Mouse (Mus musculus) liver, embryonic 12.5 days (tissue): ENCODE results near the gene Nup107. TPM values are rescaled to one million over a fixed set of nuclear protein-coding genes. Genes with fewer than 3 reads are reported as not detected.
A peak's percentile ranks its signal among the peaks of the same experiment; 100 is the strongest.
"Not testable (repeated sequence)": the region's sequence is repeated elsewhere in the genome, so short reads cannot be mapped to it uniquely, and the experiment has no call there.

Source experiments
- ATAC-seq: fragments of 200-750 bp; cut with Nextera tagmentation; 2 replicates; pipeline ENCODE4 v1.8.0; 2017; ENCODE audit warnings: moderate number of reproducible peaks, mild to moderate bottlenecking, moderate library complexity
- H3K27ac ChIP-seq: fragments of 300-500 bp; sonication (generic); 2 replicates; pipeline ENCODE4 v1.5.1; 2016; ENCODE audit warnings: mild to moderate bottlenecking
- H3K27me3 ChIP-seq: fragments of 300-500 bp; sonication (generic); replicated peaks from 2 replicates; pipeline ENCODE4 v1.6.1; 2016; ENCODE audit warnings: mild to moderate bottlenecking, moderate library complexity
- H3K36me3 ChIP-seq: fragments of 300-500 bp; sonication (generic); 2 replicates; pipeline ENCODE4 v1.6.1; 2016; ENCODE audit warnings: mild to moderate bottlenecking, moderate library complexity
- H3K4me1 ChIP-seq: fragments of 300-500 bp; sonication (generic); 2 replicates; pipeline ENCODE4 v1.6.1; 2016
- H3K4me2 ChIP-seq: fragments of 300-500 bp; sonication (generic); 2 replicates; pipeline ENCODE4 v1.6.1; 2016; ENCODE audit warnings: mild to moderate bottlenecking, moderate library complexity
- H3K4me3 ChIP-seq: fragments of 300-500 bp; sonication (generic); 2 replicates; pipeline ENCODE4 v1.5.1; 2016; ENCODE audit warnings: mild to moderate bottlenecking, moderate library complexity
- H3K9ac ChIP-seq: fragments of 300-500 bp; sonication (generic); 2 replicates; pipeline ENCODE4 v1.6.1; 2016; ENCODE audit warnings: mild to moderate bottlenecking, moderate library complexity
- H3K9me3 ChIP-seq: fragments of 300-500 bp; sonication (generic); replicated peaks from 2 replicates; pipeline ENCODE4 v1.6.1; 2016; ENCODE audit warnings: mild to moderate bottlenecking, moderate library complexity
- WGBS: fragments of 180-500 bp; shearing (Covaris S2); methylation state at CpG from one replicate; pipeline ENCODE4 v1.1.7; 2016; ENCODE audit not compliant: insufficient replicate concordance; 5-methylcytosine and 5-hydroxymethylcytosine counted together
- polyA plus RNA-seq: library from polyadenylated mRNA; unstranded; fragments of >200 nt; fragmentation: Nextera tagmentation; extraction: Ambion mirVana; gene quantifications from 2 replicates; pipeline ENCODE4 v1.2.1, GENCODE M21; 2016

Nup107 gene
- polyA plus RNA-seq, 1 experiment from 2014 or later: 81.3 TPM

DNA sequence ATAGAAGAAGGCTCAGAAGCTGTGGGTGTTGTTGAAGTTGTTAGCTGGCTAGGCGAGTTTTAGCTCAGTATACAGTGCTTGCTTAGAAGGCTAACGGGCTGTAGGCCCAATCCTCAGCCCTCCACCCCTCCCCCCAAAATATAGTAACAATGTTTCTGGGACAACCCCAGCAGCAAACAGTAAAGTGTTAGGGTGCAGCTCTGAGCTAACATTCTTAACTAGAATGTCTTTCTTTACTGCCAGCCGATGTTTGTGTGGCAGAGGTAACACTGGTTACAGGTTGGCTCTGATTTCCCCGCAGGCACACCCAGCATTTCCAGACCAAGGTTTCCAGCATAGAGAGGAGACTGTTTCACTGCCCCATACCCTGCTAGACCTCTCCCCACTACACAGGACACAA is 48.6 kb downstream of the Nup107 start:
- ATAC-seq: no peak
- H3K9ac ChIP-seq: no peak overlapping the region
- H3K27ac ChIP-seq: no peak overlapping the region
- WGBS: 74% methylated on average over 4 of the region's 4 CpGs
- no peaks in the 10 kb centered on the region for H3K27me3 ChIP-seq
- H3K36me3 ChIP-seq: peaks cover 25% of the 10 kb centered on the region
- no peak overlapping the region for H3K4me2 ChIP-seq
- no peak overlapping the region for H3K4me3 ChIP-seq
- H3K9me3 ChIP-seq: no peaks in the 10 kb centered on the region
- peaks cover 27% of the 10 kb centered on the region for H3K4me1 ChIP-seq

GRCm38 (mm10) chr10:117743182-117743581 is 49.3 kb downstream of the Nup107 start:
- no peak for ATAC-seq
- Histone ChIP-seq H3K27me3 (no peaks in the 10 kb centered on the region), H3K4me2 (no peak overlapping the region), H3K27ac (no peak overlapping the region), H3K4me1 (peaks cover 35% of the 10 kb centered on the region), H3K9ac (no peak overlapping the region), H3K4me3 (no peak overlapping the region), H3K9me3 (no peaks in the 10 kb centered on the region), H3K36me3 (peaks cover 23% of the 10 kb centered on the region)
- 61% methylated on average over 2 of the region's 2 CpGs for WGBS

- ATAC-seq: no peak
- Histone ChIP-seq H3K27ac (no peak overlapping the region), H3K9ac (no peak overlapping the region), H3K36me3 (peaks cover 23% of the 10 kb centered on the region), H3K4me2 (no peak overlapping the region), H3K4me3 (no peak overlapping the region), H3K27me3 (no peaks in the 10 kb centered on the region), H3K9me3 (no peaks in the 10 kb centered on the region), H3K4me1 (peaks cover 35% of the 10 kb centered on the region)
- WGBS: 79% methylated on average over 4 of the region's 4 CpGs
Observed at GRCm38 (mm10) chr10:117742618-117743017, 49.9 kb downstream of the Nup107 start.

GRCm38 (mm10) chr10:117741698-117742475 is 50.6 kb downstream of the Nup107 start:
- Histone ChIP-seq H3K36me3 (peaks cover 26% of the 10 kb centered on the region), H3K4me2 (no peak overlapping the region), H3K27ac (no peak overlapping the region), H3K4me1 (peaks cover 28% of the 10 kb centered on the region), H3K4me3 (no peak overlapping the region), H3K9ac (no peak overlapping the region), H3K9me3 (no peaks in the 10 kb centered on the region), H3K27me3 (peaks cover 3% of the 10 kb centered on the region; the same call in 1 of the 2 replicates)
- WGBS: 78% methylated on average over 15 of the region's 15 CpGs
- no peak for ATAC-seq

GRCm38 (mm10) chr10:117740921-117741320 is 51.6 kb downstream of the Nup107 start:
- WGBS: 81% methylated on average over 9 of the region's 9 CpGs
- no peak overlapping the region for H3K4me3 ChIP-seq
- ATAC-seq: no peak

GRCm38 (mm10) chr10:117740171-117740570 is 52.3 kb downstream of the Nup107 start:
- no peak for ATAC-seq
- Histone ChIP-seq H3K9ac (no peak overlapping the region), H3K27ac (no peak overlapping the region), H3K4me1 (peaks cover 17% of the 10 kb centered on the region), H3K4me2 (no peak overlapping the region), H3K36me3 (peaks cover 32% of the 10 kb centered on the region), H3K27me3 (peaks cover 11% of the 10 kb centered on the region; the same call in 1 of the 2 replicates), H3K9me3 (no peaks in the 10 kb centered on the region), H3K4me3 (no peak overlapping the region)
- WGBS: 83% methylated on average over 10 of the region's 10 CpGs

More at GRCm38 (mm10) chr10:117740921-117741320, 51.6 kb downstream of the Nup107 start:
- Histone ChIP-seq H3K9me3 (no peaks in the 10 kb centered on the region), H3K36me3 (peaks cover 32% of the 10 kb centered on the region), H3K4me2 (no peak overlapping the region), H3K27ac (no peak overlapping the region), H3K9ac (no peak overlapping the region), H3K27me3 (peaks cover 11% of the 10 kb centered on the region; the same call in 1 of the 2 replicates), H3K4me1 (peaks cover 21% of the 10 kb centered on the region)

DNA sequence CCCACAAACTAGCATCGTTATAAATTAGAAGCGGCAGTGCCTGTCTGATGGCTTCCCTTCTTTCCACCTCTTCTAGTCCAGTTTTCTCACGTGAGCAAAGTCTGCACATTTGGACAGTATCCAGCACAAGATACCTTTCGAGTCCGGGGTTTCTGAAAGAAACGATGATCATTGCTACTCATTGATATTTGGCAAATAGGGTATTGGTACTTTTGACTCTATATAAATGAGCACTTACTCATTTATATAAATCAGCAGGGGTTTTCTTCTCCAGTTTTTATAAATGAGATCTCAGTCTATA is 52.9 kb downstream of the Nup107 start:
- Histone ChIP-seq H3K27me3 (peaks cover 11% of the 10 kb centered on the region; the same call in 1 of the 2 replicates), H3K36me3 (peaks cover 32% of the 10 kb centered on the region), H3K9me3 (no peaks in the 10 kb centered on the region), H3K4me2 (no peak overlapping the region), H3K4me1 (peaks cover 11% of the 10 kb centered on the region), H3K27ac (no peak overlapping the region), H3K9ac (no peak overlapping the region), H3K4me3 (no peak overlapping the region)
- 85% methylated on average over 6 of the region's 6 CpGs for WGBS
- ATAC-seq: no peak

DNA sequence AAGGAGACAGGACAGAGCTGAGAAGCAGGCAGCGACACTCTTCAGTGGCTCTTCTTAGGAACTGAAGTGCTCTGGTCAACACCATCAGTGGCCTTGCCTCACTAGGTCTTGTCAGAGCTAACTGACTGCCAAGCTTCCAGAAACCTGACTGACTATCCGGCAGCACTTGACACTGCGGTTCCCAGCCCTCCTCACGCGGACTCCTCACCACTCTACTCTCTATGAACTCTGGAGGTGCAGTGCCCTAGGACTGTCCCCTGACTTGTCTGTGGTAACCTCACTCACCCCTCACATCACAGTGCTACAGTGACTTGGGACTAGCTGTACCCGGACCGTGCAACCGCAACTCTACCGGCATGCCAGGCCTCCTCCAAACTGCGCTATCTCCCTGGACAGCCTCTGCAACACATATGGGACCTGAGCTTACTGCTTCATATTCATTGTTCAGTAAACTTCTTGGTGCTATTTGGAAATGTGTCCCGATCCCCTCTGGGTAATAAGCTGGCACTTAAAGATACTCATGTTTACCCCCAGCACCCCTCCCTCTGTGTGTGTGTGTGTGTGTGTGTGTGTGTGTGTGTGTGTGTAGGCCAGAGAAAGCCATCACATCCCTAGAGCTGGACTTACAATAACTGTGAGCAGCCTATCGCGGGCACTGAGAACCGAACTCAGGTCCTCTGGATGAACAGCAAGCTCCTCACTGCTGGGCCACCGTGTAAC is 53.4 kb downstream of the Nup107 start:
- Histone ChIP-seq H3K9ac (no peak overlapping the region), H3K4me2 (no peak overlapping the region), H3K9me3 (no peaks in the 10 kb centered on the region), H3K27me3 (peaks cover 11% of the 10 kb centered on the region; the same call in 1 of the 2 replicates), H3K36me3 (peaks cover 32% of the 10 kb centered on the region), H3K4me3 (no peak overlapping the region), H3K27ac (no peak overlapping the region), H3K4me1 (peaks cover 11% of the 10 kb centered on the region)
- WGBS: 87% methylated on average over 15 of the region's 15 CpGs
- 0 out of 2 replicates have a peak, but pooled peaks have one; percentile 5 for ATAC-seq

DNA sequence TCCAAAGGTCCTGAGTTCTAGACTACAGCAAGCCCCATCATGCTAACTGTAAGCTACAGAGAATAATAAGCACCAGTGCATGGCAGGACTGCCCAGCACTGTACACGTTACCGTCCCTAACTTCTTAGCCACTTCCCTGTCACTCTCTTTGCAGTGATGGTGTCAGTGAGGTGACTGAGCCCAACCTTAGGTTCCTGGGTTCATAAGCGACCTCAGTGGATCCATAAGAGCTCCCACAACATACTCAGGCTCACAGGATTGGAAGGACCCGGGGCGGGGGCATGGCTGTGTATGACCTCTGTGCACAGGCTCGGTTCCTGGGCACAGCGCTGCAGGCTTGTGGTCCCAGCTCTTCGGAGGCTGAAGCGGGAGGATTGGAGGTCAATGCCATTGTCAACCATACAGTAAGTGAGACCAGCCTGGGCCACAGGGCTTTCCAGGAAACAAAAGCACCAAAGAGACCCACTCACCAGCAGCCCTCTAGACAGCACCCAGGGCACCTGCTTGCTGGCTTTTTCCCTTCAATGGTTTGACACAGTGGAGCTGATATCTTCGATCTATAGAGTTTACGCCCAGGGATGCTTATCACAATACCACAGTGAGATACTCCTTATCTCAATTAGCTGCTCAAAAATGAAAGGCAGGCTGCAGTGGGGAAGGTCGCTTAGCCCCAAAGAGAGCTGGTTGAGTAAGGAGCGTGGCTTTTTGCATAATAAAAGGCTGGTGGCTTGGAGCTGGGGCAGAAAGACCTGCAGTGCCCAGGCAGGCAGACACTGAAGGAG is 54.2 kb downstream of the Nup107 start:
- WGBS: 67% methylated on average over 13 of the region's 13 CpGs

DNA sequence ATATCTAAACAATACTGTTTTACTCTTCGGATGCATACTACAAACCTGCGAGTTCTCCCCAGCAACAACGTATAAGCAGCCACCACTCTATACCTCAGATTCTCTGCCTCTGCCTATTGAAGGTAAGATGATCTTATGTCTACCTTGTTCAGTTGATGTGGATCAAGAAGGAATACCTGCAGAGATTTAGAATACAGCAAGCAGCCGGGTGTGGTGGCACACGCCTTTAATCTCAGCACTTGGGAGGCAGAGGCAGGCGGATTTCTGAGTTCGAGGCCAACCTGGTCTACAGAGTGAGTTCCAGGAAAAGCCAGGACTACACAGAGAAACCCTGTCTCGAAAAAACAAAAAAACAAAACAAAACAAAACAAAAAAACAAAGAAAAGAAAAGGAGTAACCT is 55.0 kb downstream of the Nup107 start:
- Histone ChIP-seq H3K36me3 (peaks cover 32% of the 10 kb centered on the region), H3K4me1 (peaks cover 24% of the 10 kb centered on the region), H3K27me3 (peaks cover 11% of the 10 kb centered on the region; the same call in 1 of the 2 replicates)
- not testable (repeated sequence) for H3K4me3 ChIP-seq, H3K9ac ChIP-seq, H3K27ac ChIP-seq, H3K9me3 ChIP-seq, H3K4me2 ChIP-seq, ATAC-seq
- WGBS: 81% methylated on average over 8 of the region's 8 CpGs

More for the DNA sequence above, 54.2 kb downstream of the Nup107 start:
- no peak overlapping the region for H3K4me3 ChIP-seq
- H3K27ac ChIP-seq: no peak overlapping the region
- ATAC-seq: peak; percentile 38
- H3K9ac ChIP-seq: no peak overlapping the region
- peaks cover 32% of the 10 kb centered on the region for H3K36me3 ChIP-seq
- H3K4me2 ChIP-seq: no peak overlapping the region
- H3K9me3 ChIP-seq: no peaks in the 10 kb centered on the region
- H3K27me3 ChIP-seq: peaks cover 11% of the 10 kb centered on the region; the same call in 1 of the 2 replicates
- H3K4me1 ChIP-seq: peaks cover 15% of the 10 kb centered on the region

DNA sequence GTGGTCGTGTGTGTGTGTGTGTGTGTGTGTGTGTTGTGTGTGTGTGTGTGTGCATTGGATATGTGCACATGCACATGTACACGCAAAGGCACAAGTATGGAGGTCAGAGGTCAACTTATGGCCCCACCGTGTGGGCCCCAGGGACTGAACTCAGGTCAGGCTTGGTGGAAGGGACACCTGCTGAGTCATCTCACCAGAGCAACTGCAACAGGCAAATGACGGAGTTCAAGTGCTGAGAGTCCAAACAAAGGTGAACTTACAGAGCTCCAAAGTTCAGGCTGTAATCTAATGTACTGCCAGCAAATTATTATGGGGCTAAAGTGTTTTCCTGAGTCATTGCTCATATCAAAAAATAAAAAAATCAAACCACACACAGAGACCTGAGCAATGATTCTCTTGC is 55.4 kb downstream of the Nup107 start:
- 78% methylated on average over 4 of the region's 4 CpGs for WGBS
- H3K4me3 ChIP-seq: no peak overlapping the region
- no peak overlapping the region for H3K4me2 ChIP-seq
- no peaks in the 10 kb centered on the region for H3K9me3 ChIP-seq
- H3K27me3 ChIP-seq: peaks cover 11% of the 10 kb centered on the region; the same call in 1 of the 2 replicates
- ATAC-seq: no peak
- no peak overlapping the region for H3K27ac ChIP-seq
- H3K4me1 ChIP-seq: peaks cover 28% of the 10 kb centered on the region
- H3K36me3 ChIP-seq: peaks cover 32% of the 10 kb centered on the region
- H3K9ac ChIP-seq: no peak overlapping the region
